ENCODE assay signal across 8 mouse cellular contexts in genomic region chr5:72855685-72856124, GRCm38 (mm10). TPM values are rescaled to one million over a fixed set of nuclear protein-coding genes. Genes with fewer than 3 reads are reported as not detected.
DNase-seq lines count a peak whose midpoint lies in the region; ATAC-seq and TF ChIP-seq lines count a peak whose summit lies in the region.

No protein-coding gene starts in this region.

- H3K4me1 ChIP-seq in forebrain, embryonic 12.5 days, result peaks cover 8% of the 10 kb centered on the region
- peaks cover 13% of the 10 kb centered on the region for H3K4me1 ChIP-seq in forebrain, embryonic 10.5 days
- H3K4me1 ChIP-seq in heart, embryonic 10.5 days, result peaks cover 22% of the 10 kb centered on the region; the same call in 1 of the 2 replicates
- H3K4me1 ChIP-seq in kidney, embryonic 15.5 days, result peaks cover 25% of the 10 kb centered on the region
- peaks cover 13% of the 10 kb centered on the region for H3K4me1 ChIP-seq in limb, embryonic 14.5 days (ENCODE audit: control insufficient read depth, insufficient read depth, low read length)

- H3K4me3 ChIP-seq in forebrain, embryonic 12.5 days (replicated peaks), result no peak overlapping the region
- no peak overlapping the region for H3K4me3 ChIP-seq in forebrain, embryonic 10.5 days
- no peak overlapping the region for H3K4me3 ChIP-seq in heart, embryonic 10.5 days
- H3K4me3 ChIP-seq in kidney, embryonic 15.5 days (replicated peaks), result no peak overlapping the region
- no peak overlapping the region for H3K4me3 ChIP-seq in limb, embryonic 14.5 days (replicated peaks; ENCODE audit: low read length)

- TF ChIP-seq POLR2A in limb, embryonic 14.5 days (IDR thresholded peaks at IDR 0.05; ENCODE audit: borderline replicate concordance, extremely low read depth, insufficient read depth, insufficient read length), result no peak

- 8% methylated on average over 3 of the region's 3 CpGs for WGBS in forebrain, embryonic 12.5 days
- 15% methylated on average over 3 of the region's 3 CpGs for WGBS in forebrain, embryonic 10.5 days
- WGBS in heart, embryonic 10.5 days, result 27% methylated on average over 3 of the region's 3 CpGs
- 24% methylated on average over 3 of the region's 3 CpGs for WGBS in kidney, embryonic 15.5 days
- WGBS in limb, embryonic 14.5 days, result 28% methylated on average over 3 of the region's 3 CpGs

- H3K27me3 ChIP-seq in forebrain, embryonic 12.5 days, result no peaks in the 10 kb centered on the region
- no peaks in the 10 kb centered on the region for H3K27me3 ChIP-seq in forebrain, embryonic 10.5 days (ENCODE audit: poor library complexity, severe bottlenecking)
- no peaks in the 10 kb centered on the region for H3K27me3 ChIP-seq in heart, embryonic 10.5 days (ENCODE audit: insufficient read depth, poor library complexity, severe bottlenecking)
- H3K27me3 ChIP-seq in kidney, embryonic 15.5 days, result no peaks in the 10 kb centered on the region
- H3K27me3 ChIP-seq in limb, embryonic 14.5 days (ENCODE audit: control insufficient read depth, insufficient read depth, low read length), result no peaks in the 10 kb centered on the region

- no peak for DNase-seq in forebrain, embryonic 10.5 days (ENCODE audit: extremely low spot score, low spot score)
- DNase-seq in cerebellum, postnatal 4 days (ENCODE audit: low spot score in 2 of 2), result peak; percentile 47 to 85
- DNase-seq in heart, embryonic 10.5 days (ENCODE audit: low spot score), result peak; percentile 81
- peak; percentile 93 for DNase-seq in limb, embryonic 14.5 days (ENCODE audit: low spot score)
- peak; percentile 91 for DNase-seq in ovary, postnatal 14 days (ENCODE audit: low spot score)

- no peak overlapping the region for H3K9ac ChIP-seq in forebrain, embryonic 12.5 days
- no peak overlapping the region for H3K9ac ChIP-seq in kidney, embryonic 15.5 days
- no peak overlapping the region for H3K9ac ChIP-seq in limb, embryonic 14.5 days (ENCODE audit: low read depth, low read length, severe bottlenecking)

- H3K36me3 ChIP-seq in forebrain, embryonic 12.5 days (replicated peaks), result no peaks in the 10 kb centered on the region
- H3K36me3 ChIP-seq in forebrain, embryonic 10.5 days (replicated peaks), result no peaks in the 10 kb centered on the region
- peaks cover 5% of the 10 kb centered on the region; the same call in 1 of the 2 replicates for H3K36me3 ChIP-seq in heart, embryonic 10.5 days
- H3K36me3 ChIP-seq in kidney, embryonic 15.5 days, result peaks cover 5% of the 10 kb centered on the region; the same call in 1 of the 2 replicates
- H3K36me3 ChIP-seq in limb, embryonic 14.5 days (ENCODE audit: control insufficient read depth, insufficient read depth, low read length), result no peaks in the 10 kb centered on the region

- no peaks in the 10 kb centered on the region for H3K9me3 ChIP-seq in forebrain, embryonic 12.5 days
- peaks cover 7% of the 10 kb centered on the region; the same call in 1 of the 2 replicates for H3K9me3 ChIP-seq in forebrain, embryonic 10.5 days
- no peaks in the 10 kb centered on the region for H3K9me3 ChIP-seq in heart, embryonic 10.5 days
- no peaks in the 10 kb centered on the region; the same call in none of the 2 replicates for H3K9me3 ChIP-seq in kidney, embryonic 15.5 days (replicated peaks)
- 0 out of 2 replicates have a peak, but pooled peaks cover 7% of the 10 kb centered on the region for H3K9me3 ChIP-seq in limb, embryonic 14.5 days (ENCODE audit: control insufficient read depth, low read length)

- H3K27ac ChIP-seq in forebrain, embryonic 12.5 days, result no peak overlapping the region
- no peak overlapping the region for H3K27ac ChIP-seq in forebrain, embryonic 10.5 days
- peak overlapping the region; percentile 23 for H3K27ac ChIP-seq in heart, embryonic 10.5 days
- peak overlapping the region; percentile 74 for H3K27ac ChIP-seq in kidney, embryonic 15.5 days
- H3K27ac ChIP-seq in limb, embryonic 14.5 days (replicated peaks; ENCODE audit: low read depth, low read length), result peak overlapping the region; percentile 34; the same call in 1 of the 2 replicates

- H3K4me2 ChIP-seq in forebrain, embryonic 12.5 days, result no peak overlapping the region
- H3K4me2 ChIP-seq in kidney, embryonic 15.5 days, result no peak overlapping the region
- no peak overlapping the region for H3K4me2 ChIP-seq in limb, embryonic 14.5 days (replicated peaks; ENCODE audit: low read depth, low read length, severe bottlenecking)

- ATAC-seq in forebrain, embryonic 12.5 days (ENCODE audit: low FRiP score), result peak; percentile 57; the same call in 1 of the 2 replicates
- ATAC-seq in kidney, embryonic 15.5 days (replicated peaks; ENCODE audit: low FRiP score), result peak; percentile 79
- peak; percentile 83 for ATAC-seq in limb, embryonic 14.5 days (ENCODE audit: low FRiP score, low read depth)
- ATAC-seq in CD4-positive, CD25-positive, alpha-beta regulatory T cell, adult 4 months, result no peak

RNA-seq across cellular contexts. Expression of gene Tec, which starts 12.6 kb away (rescaled TPM):
- polyA plus RNA-seq in forebrain, embryonic 12.5 days (2016; fragmentation: Nextera tagmentation; extraction: Ambion mirVana), result 3.1 and 3.4 TPM in 2 replicates
- 2.0 and 2.5 TPM in 2 replicates for polyA plus RNA-seq in forebrain, embryonic 10.5 days (2016; fragmentation: Nextera tagmentation; extraction: Ambion mirVana)
- 7.5 and 12.1 TPM in 2 replicates for polyA plus RNA-seq in heart, embryonic 10.5 days (2016; fragmentation: Nextera tagmentation; extraction: Ambion mirVana)
- 8.4 and 8.6 TPM in 2 replicates for polyA plus RNA-seq in kidney, embryonic 15.5 days (2015; fragmentation: Nextera tagmentation; extraction: Ambion mirVana)
- 4.0 and 5.9 TPM in 2 replicates for polyA plus RNA-seq in limb, embryonic 14.5 days (2012; rRNA removed)
- 7.9 and 8.7 TPM in 2 replicates for polyA plus RNA-seq in limb, embryonic 14.5 days (2014; fragmentation: Nextera tagmentation; extraction: Ambion mirVana)
- polyA plus RNA-seq in CD4-positive, CD25-positive, alpha-beta regulatory T cell, adult 4 months (2017; shearing (Covaris generic)), result 10 to 100 TPM; 11.5 to 19.9 TPM

RNA-seq across cellular contexts. Expression of gene Slain2, which starts 58.4 kb away (rescaled TPM):
- polyA plus RNA-seq in forebrain, embryonic 12.5 days (2016; fragmentation: Nextera tagmentation; extraction: Ambion mirVana), result 22.4 and 25.6 TPM in 2 replicates
- 12.9 and 14.4 TPM in 2 replicates for polyA plus RNA-seq in forebrain, embryonic 10.5 days (2016; fragmentation: Nextera tagmentation; extraction: Ambion mirVana)
- polyA plus RNA-seq in heart, embryonic 10.5 days (2016; fragmentation: Nextera tagmentation; extraction: Ambion mirVana), result 18.1 and 21.0 TPM in 2 replicates
- polyA plus RNA-seq in kidney, embryonic 15.5 days (2015; fragmentation: Nextera tagmentation; extraction: Ambion mirVana), result 14.1 and 15.1 TPM in 2 replicates
- 28.0 and 29.7 TPM in 2 replicates for polyA plus RNA-seq in limb, embryonic 14.5 days (2012; rRNA removed)
- 24.2 and 25.8 TPM in 2 replicates for polyA plus RNA-seq in limb, embryonic 14.5 days (2014; fragmentation: Nextera tagmentation; extraction: Ambion mirVana)
- polyA plus RNA-seq in CD4-positive, CD25-positive, alpha-beta regulatory T cell, adult 4 months (2017; shearing (Covaris generic)), result 10 to 100 TPM in 1 of 2 experiments, 1 to 10 TPM in 1; 9.8 to 10.8 TPM

Comparison
In these comparisons a context has a peak if more than half of its experiments do, and no peak if none do; other contexts are left out.
1. H3K27ac ChIP-seq: peak in heart, embryonic 10.5 days (single experiment), kidney, embryonic 15.5 days (single experiment) and limb, embryonic 14.5 days (single experiment); none in forebrain, embryonic 12.5 days (single experiment) and forebrain, embryonic 10.5 days (single experiment).